Mouse (Mus musculus) heart, adult 8-10 months (tissue): Measurements from ENCODE around the gene Fras1. TPM values are rescaled to one million over a fixed set of nuclear protein-coding genes. Genes with fewer than 3 reads are reported as not detected.

Experiments
- DNase-seq: peaks from one replicate; pipeline ENCODE4 v3.0.0; 2022; ENCODE audit warnings: low spot score
- total RNA-seq, 4 experiments: library from RNA; stranded (reverse); gene quantifications; 2 replicates each; pipeline ENCODE4 v1.2.4; 2022

Fras1 gene
- total RNA-seq, 4 experiments from 2014 or later: 0.73 to 2.6 (median 1.9) TPM

DNA sequence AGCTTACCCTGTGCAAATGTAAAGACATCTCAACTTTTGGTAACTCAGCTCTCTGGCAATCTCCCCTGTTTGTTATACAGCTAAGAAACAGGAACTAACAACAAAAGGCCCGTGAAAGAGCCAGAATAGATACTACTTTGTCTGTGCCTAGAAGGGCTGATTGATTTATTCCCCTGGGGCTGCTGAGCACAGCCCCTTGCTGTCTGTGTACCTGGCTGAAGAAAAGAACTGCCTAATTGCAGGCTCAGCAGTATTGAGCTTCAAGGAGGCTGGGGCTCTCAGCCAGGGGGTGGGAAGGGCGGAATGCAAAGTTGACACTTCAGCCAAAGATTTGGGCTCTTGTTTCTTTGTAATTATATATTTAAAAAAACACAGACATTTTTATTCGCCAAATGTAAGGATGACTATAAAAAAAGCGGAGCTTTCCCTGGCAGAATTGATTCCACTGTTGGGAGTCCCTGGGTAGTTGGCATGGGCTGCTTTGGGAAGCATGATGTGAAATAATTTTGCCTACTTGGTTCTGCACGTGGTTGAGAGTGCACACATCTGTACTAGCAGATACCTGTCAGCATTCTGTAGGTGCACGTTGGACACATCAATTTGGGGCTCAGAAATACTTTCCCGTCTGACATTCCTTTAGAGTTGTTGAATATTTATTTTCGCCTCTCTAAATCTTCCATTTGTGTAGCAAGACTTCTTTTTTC is 31.5 kb downstream of the Fras1 start:
- DNase-seq: no peak

DNA sequence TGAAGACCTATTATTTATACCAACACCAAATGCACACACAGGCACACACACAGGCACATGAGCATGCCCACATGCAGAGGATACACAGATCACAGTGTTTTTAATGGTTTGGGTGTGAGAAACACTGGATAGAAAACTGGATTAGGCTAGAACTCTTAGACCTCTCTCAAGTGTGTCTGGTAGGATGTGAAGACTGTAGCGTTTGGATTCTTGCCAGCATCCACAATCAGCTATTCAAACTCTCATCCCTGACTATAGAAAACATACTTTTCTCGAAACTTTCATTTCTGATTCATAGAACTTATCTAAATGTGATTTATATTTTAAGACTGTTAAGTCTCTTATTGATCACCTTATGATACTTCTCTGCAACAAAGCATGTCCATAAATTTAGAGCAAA is 34.5 kb downstream of the Fras1 start:
- no peak for DNase-seq

DNA sequence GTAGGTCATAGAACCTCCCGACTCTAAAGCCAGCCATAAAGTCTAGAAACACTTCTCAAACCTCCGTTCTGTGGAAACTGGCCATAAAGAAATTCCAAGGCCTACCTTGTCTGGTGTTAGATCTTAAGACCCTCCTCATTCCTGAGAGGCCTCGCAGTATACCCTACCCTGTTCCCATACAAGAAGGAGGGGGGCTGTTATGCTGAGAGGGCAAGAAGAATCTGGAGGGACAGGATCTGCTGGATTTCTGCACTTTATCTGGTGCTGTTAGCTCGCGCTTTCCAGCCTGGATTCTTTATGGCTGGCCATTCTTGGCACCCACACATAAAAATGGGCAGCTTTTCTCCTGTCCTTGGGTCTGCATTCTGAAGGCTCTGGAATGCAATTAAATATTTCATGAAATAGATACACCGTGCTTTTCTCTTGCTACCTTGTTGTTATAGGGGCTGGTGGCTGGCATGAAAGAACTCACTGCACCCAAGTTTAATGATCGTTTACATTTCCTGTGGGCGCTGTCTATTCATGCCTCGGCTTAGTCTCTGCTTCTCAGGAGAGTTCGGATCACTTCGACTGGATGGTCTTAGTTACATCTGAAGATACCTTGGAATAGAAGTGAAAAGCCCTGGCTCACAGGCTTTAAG is 39.1 kb downstream of the Fras1 start:
- DNase-seq: no peak

GRCm38 (mm10) chr5:96417121-96417520 is 43.4 kb downstream of the Fras1 start:
- DNase-seq: no peak

DNA sequence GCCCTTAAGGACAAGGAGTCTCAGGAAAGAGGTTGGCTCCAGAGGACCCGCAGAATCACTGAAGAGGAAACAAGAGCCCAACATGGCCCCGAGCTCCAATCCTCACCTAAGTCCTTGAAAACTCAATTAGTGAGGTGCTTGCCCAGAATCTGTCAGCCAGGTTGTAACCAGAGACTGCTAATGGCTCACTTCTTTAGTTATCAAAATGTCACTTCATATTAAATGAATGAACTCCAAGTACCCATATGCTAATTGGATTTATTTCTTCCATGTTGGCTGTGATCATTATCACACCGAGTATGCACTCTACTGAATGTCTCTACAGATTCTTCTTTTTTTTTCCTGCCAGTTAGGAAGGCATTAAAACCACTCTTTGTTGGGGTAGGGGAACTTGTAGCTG is 47.8 kb downstream of the Fras1 start:
- no peak for DNase-seq

DNA sequence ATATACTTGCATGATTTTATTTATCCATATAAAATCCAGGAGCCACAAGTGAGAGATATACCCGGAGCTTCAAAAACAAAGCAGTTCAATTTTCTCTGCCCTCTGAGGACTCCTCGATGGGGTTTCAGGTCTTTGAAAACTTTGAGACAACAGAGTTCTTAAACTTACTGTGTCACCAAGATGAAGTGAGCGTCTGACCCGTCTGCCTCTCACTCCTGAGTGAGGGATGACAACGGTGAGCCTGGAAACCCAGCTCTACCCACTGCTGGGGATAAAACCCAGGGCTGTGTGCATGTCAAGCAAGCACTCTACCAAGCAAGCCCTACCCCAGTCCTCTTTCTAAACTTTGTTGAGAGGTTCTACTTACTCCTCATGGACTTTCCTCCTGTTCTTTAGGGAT is 49.0 kb downstream of the Fras1 start:
- no peak for DNase-seq

- no peak for DNase-seq
Observed at GRCm38 (mm10) chr5:96425391-96425790, 51.6 kb downstream of the Fras1 start.

GRCm38 (mm10) chr5:96429532-96430141 is 55.9 kb downstream of the Fras1 start:
- DNase-seq: no peak

DNA sequence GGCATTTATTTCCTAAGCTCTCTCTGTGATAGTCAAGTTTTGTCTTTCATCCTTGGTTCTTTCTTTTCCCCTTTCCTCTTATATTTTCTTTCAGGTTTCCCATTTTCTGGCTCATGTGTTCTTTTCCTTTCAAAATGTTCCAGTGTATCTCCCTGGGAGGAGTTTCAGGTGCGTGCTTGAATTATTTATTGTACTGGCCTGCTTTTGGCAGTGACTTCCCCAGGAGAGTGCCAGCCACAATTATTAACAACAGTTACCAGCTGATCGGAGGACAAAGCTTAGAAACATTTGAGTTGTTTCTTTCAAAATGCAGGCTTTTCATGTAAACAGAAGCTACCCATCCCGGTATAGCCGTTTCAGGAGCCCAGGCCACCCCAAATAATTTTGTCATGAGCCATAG is 64.1 kb downstream of the Fras1 start:
- DNase-seq: no peak

DNA sequence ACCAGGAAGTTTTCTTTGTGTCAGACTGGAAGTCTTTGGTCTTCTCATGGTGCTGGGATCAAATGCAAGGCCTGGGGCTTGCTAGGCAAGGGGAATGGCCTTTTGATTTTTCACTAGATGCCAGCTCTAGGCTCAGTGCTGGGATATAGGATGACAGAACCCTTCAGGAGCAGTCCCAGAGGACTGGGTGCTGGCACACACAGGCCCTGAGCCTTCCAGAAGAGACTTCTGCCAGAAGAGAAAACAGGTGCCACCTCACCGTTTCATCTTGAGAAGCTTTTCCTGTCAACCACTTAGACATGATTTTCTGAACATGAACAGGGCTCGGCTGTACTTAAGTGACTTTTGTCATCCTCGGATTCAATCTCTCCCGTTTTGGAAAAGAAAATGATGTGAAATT is 66.1 kb downstream of the Fras1 start:
- no peak for DNase-seq

- no peak for DNase-seq
Observed at GRCm38 (mm10) chr5:96447460-96447859, 73.7 kb downstream of the Fras1 start.

- DNase-seq: no peak
Observed at GRCm38 (mm10) chr5:96452027-96452426, 78.3 kb downstream of the Fras1 start.

GRCm38 (mm10) chr5:96453386-96453785 is 79.6 kb downstream of the Fras1 start:
- DNase-seq: no peak

- DNase-seq: no peak
Observed at GRCm38 (mm10) chr5:96454422-96454821, 80.7 kb downstream of the Fras1 start.

GRCm38 (mm10) chr5:96455241-96455640 is 81.5 kb downstream of the Fras1 start:
- no peak for DNase-seq

- DNase-seq: no peak
Observed at GRCm38 (mm10) chr5:96457436-96457958, 83.7 kb downstream of the Fras1 start.

GRCm38 (mm10) chr5:96459605-96460004 is 85.8 kb downstream of the Fras1 start:
- DNase-seq: no peak

- no peak for DNase-seq
Observed at GRCm38 (mm10) chr5:96462197-96462596, 88.4 kb downstream of the Fras1 start.

DNA sequence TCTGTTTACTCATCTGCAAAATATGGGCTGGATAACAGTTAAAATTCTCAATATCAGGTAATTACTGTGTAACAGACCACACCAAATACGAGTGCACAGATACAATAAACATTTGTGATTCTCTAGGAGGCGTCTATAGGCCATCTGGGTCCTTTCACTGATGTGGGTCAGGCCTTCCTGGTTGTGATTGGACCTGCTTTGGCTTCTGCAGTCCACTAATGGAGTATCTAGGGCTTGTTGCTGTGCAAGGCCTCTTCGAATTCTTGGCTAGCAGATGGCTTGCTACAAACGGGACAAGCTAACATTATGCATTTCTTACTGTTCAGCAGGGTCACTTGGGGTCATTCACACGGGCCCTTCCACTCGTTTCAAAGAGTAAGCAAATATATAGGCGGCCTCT is 92.7 kb downstream of the Fras1 start:
- no peak for DNase-seq

DNA sequence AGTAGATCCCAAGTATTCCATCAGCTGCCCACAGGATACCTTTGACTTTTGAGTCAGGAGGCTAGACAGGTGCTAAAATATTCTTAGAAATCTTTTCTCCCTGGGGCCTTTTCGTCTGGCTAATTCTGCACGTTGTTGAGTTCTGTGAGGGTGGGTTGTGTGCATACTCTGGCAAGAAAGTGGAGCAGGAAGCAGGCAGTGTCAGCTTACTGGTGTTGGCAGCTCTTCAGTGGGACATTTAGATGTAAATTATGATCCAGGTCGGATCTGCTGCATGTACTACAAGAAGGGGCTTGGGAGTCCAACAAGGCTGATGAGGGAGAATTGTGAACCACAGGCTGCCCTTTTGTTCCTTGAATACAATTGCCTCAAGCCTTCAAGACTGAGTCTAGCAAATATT is 98.2 kb downstream of the Fras1 start:
- no peak for DNase-seq

- DNase-seq: no peak
Observed at GRCm38 (mm10) chr5:96475488-96475887, 101.7 kb downstream of the Fras1 start.

DNA sequence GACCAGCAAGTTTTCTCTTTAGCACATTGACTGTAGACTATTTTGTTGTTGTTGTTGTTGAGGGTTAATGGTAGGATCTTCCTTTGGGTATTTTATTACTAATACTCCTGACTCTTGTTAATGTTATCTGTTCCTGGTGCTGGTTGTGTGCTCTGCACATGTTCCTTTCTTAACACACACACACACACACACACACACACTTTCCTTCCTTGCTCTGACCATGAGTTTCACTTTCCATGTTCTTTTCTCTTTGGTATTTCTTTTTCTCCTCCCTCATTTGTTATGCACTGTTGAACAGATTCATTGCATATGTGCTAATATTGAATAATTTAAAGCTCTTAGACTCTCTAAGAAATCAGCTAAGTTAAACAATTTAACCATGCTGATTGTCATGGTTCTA is 105.2 kb downstream of the Fras1 start:
- DNase-seq: no peak

GRCm38 (mm10) chr5:96481159-96481558 is 107.4 kb downstream of the Fras1 start:
- no peak for DNase-seq
